Mouse (Mus musculus) urinary bladder, postnatal 25 days (tissue): Measurements from ENCODE around the gene Baz2b.
"Not testable (repeated sequence)": the region's sequence is repeated elsewhere in the genome, so short reads cannot be mapped to it uniquely, and the experiment has no call there.

Experiments used
- DNase-seq: peaks from one replicate; pipeline ENCODE4 v3.0.0; 2022; ENCODE audit warnings: low spot score

Gene Baz2b

GRCm38 (mm10) chr2:60200051-60200562 is 9.5 kb downstream of the Baz2b start:
- no peak for DNase-seq

GRCm38 (mm10) chr2:60196841-60197240 is 12.8 kb downstream of the Baz2b start:
- DNase-seq, result no peak

GRCm38 (mm10) chr2:60181696-60182095 is 27.9 kb downstream of the Baz2b start:
- no peak for DNase-seq

GRCm38 (mm10) chr2:60177490-60177889 is 32.1 kb downstream of the Baz2b start:
- DNase-seq, result no peak

- DNase-seq, result no peak
Observed at GRCm38 (mm10) chr2:60176087-60176486, 33.6 kb downstream of the Baz2b start.

GRCm38 (mm10) chr2:60175078-60175477 is 34.6 kb downstream of the Baz2b start:
- DNase-seq, result no peak

- peak; percentile 15 for DNase-seq
Observed at GRCm38 (mm10) chr2:60173595-60173994, 36.0 kb downstream of the Baz2b start.

- no peak for DNase-seq
Observed at GRCm38 (mm10) chr2:60173190-60173589, 36.4 kb downstream of the Baz2b start.

GRCm38 (mm10) chr2:60172531-60172914 is 37.1 kb downstream of the Baz2b start:
- no peak for DNase-seq

- peak; percentile 12 for DNase-seq
Observed at GRCm38 (mm10) chr2:60171786-60172530, 37.7 kb downstream of the Baz2b start.

- DNase-seq, result no peak
Observed at GRCm38 (mm10) chr2:60166878-60167277, 42.8 kb downstream of the Baz2b start.

GRCm38 (mm10) chr2:60165679-60166078 is 44.0 kb downstream of the Baz2b start:
- DNase-seq, result no peak

- DNase-seq, result no peak
Observed at GRCm38 (mm10) chr2:60163744-60164143, 45.9 kb downstream of the Baz2b start.

- DNase-seq, result no peak
Observed at GRCm38 (mm10) chr2:60152481-60152880, 57.2 kb downstream of the Baz2b start.

GRCm38 (mm10) chr2:60148651-60149050 is 61.0 kb downstream of the Baz2b start:
- no peak for DNase-seq

- DNase-seq, result no peak
Observed at GRCm38 (mm10) chr2:60147428-60147827, 62.2 kb downstream of the Baz2b start.

- DNase-seq, result no peak
Observed at GRCm38 (mm10) chr2:60145742-60146141, 63.9 kb downstream of the Baz2b start.

GRCm38 (mm10) chr2:60143383-60143782 is 66.3 kb downstream of the Baz2b start:
- DNase-seq, result no peak

- DNase-seq, result no peak
Observed at GRCm38 (mm10) chr2:60142281-60142680, 67.4 kb downstream of the Baz2b start.

GRCm38 (mm10) chr2:60138751-60139162 is 70.9 kb downstream of the Baz2b start:
- no peak for DNase-seq

GRCm38 (mm10) chr2:60135796-60136195 is 73.8 kb downstream of the Baz2b start:
- no peak for DNase-seq

GRCm38 (mm10) chr2:60134958-60135357 is 74.7 kb downstream of the Baz2b start:
- not testable (repeated sequence) for DNase-seq

- DNase-seq, result no peak
Observed at GRCm38 (mm10) chr2:60133072-60133471, 76.6 kb downstream of the Baz2b start.
